Mouse (Mus musculus): ENCODE data around the gene Chl1.
A peak's percentile ranks its signal among the peaks of the same experiment; 100 is the strongest.

The Chl1 gene

DNA sequence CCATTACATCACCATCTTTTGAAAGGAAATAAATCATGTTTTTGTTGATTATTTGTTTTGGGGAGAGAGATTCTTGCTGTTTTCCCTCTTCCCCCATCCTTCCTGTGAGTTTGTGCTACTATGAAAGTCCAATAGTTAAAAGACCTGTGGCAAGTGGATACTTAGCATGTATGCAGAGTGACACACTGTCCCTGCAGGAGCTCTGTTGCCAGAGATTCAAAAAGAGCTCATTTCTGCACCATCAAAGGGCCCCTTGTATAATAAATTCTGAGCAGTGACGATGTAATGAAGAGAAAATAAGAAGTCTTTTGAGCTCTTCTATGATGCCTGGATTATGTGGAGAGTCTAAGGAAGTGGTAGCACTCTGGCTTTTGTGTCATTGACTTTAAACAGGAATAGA is 33.4 kb downstream of the Chl1 start:
- DNase-seq = no peak

DNA sequence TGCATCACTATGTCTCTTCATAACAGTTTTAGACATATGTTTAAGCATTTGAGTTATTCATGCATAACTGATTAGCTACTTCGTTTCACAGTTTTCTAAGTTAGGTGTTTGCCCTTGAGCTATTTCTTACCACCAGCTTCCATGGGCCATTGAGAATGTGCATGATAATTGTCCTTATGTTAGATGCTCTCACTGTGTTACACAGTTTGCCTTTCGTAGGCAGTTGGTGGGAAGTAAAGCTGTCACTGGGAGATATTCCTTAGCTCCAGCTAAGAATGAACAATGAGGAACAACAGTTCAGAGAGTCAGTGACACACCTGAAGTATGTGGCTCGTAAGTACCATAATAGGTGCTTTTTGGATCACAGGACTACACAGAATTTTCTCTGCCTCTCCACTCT is 35.9 kb downstream of the Chl1 start:
- no peak for DNase-seq

DNA sequence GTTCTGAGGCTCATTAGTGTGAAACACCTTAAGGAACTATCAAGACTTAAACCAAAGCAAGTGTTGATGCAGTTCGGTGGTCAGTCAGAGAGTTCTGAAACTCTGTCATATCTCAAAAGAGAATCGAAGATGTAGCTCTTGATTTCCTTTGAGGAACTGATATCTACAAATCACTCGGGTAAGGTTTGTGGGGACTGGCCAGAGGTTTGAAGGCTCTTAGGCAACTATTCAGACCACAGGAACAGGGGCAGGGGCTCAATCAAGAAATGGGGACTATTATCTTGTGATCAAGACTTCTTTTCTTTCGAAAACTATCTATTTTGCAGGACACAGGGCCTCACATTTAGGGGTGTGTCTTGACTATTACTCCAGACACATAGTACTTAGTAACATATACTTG is 39.5 kb downstream of the Chl1 start:
- DNase-seq = no peak

DNA sequence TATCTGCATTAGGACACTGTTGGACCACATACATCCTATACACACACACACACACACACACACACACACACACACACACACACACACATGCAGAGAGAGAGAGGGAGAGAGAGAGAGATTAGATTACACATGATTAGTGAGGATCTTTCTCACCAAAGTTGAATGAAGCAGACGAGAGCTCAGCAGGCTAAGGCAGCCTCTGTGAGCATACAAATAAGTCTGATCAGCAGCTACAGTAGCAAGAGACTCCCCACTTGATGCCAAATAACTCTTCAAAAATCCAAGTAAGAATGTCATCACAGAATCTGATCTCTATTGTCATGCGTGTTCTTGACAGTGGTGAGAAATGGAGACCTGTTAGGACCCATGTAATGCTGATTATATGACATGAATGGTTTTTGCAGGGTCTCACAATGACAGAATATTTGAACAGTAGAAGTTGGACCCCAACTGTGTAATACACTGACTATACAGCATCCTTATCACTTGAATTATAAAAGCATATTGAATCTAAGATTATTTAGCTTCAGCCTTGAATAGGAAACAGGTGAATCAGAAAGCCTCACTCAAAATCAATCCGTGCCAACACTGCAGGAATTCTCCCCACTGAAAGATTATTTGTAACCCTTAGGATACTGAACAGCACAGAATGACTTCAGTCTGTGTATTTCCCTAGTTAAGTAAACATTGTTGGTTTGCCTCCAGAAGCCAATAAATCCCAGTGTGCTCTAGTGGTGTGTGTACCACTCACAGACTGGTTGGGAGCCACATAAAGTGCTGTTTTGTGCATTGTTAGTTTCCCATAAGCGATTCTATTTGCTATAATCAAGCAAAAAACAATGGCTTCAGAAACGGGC is 47.9 kb downstream of the Chl1 start:
- DNase-seq = no peak

DNA sequence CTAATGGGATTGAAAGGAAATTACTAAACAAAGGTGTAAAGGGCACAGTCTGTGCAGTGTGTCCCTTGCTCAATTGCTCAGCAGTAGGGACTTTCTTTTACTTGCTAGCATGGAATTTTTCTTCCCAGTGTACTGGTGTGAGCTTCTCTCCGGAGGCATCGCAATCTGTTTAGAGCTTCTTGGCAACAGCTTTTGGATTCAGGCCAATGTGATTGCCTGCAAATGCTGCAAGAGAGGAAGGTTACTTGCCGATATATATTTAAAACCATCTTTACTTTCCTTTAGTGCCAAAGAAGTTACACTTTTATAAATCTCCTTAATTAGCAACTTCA is 48.5 kb downstream of the Chl1 start:
- DNase-seq = no peak

DNA sequence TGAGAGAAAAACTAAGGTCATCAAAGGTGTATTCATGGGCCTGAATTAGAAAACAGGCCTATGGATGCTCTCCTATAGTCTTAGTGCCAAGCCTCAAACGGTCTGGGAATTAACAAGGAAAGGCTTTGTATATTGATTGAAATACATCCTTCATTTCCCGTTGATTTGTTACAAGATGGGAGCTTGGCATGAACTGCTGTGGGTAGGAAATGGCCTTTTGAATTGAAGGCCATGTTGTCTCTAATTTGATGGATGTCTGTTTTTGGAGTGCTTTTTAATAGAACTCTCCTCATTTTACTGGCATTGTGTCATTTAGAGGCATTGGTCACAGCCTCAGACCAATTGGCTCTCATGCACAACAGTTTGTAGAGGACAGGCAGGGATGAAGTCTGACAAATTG is 49.0 kb downstream of the Chl1 start:
- DNase-seq = no peak

DNA sequence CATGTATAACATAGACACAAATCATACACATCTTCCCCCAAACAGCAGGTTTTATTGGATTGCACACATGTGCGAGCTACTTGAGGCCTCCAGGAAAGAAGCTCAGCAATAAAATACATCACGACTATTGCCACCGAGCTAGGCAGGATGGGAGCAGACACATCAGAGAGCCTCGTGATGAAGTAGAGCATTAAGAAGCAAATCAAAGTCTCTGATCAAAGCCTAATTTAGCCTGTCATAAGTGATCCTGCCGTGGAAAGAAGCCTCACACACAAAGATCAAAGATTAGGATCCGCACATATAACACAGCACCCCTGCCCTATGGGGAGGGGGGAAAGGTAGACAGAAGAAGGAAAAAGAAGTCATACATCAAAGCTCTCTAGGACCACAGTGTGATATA is 54.4 kb downstream of the Chl1 start:
- DNase-seq = peak; percentile 2

DNA sequence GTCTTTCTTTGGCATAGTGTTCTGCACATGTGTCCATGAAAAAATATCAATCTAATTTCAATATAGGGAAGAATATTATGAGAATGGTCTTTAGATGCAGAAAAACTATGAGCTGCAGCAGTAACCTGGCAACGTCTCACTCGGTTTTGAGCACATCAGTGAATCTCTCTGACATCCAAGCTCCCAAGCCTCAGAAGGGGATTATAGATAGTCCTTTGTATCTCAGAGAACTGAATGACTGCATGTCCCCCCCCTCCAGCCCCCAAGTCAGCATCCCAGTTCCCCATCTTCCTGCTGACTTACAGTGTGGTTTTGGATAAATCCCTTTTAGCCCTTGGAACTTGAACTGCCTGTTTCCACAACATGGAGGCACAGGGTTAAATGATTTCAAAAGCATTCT is 56.9 kb downstream of the Chl1 start:
- no peak for DNase-seq

DNA sequence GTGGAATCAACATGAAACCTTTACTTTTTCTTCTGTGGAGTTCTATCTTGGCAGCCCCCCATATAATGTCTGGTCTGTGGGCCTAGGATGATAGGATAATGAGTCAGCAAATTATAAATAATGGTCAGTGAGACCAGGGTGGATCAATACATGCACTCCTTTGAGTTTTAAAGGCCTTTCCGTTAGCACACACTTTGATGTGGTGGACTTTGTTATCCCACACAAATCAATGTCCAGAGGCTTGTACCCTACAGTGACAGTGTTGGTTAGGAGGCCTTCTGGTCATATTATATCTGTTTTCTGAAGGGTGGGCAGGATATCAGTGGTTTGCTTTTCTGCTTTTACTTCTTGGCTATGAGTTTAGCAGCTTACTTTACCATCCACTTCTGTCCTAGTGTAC is 62.3 kb downstream of the Chl1 start:
- DNase-seq = no peak

DNA sequence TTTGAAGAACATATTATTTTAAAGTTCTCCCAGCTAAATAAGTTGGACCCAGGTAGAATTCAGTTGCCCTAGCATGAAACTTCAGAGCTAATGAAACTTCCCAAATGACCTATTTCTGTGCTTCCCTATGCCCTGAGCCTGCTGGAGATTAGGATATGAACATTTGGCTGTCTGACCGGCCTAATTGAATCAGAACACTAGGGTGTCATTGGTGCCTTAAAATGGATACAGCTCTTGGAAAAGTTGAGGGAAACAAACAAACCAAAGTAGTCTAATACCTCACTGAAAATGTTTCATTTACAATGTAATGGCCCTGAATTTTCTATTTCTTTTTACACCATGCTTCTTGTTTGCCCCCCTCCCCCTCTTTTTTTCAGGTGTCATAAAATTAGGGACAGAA is 73.8 kb downstream of the Chl1 start:
- no peak for DNase-seq

DNA sequence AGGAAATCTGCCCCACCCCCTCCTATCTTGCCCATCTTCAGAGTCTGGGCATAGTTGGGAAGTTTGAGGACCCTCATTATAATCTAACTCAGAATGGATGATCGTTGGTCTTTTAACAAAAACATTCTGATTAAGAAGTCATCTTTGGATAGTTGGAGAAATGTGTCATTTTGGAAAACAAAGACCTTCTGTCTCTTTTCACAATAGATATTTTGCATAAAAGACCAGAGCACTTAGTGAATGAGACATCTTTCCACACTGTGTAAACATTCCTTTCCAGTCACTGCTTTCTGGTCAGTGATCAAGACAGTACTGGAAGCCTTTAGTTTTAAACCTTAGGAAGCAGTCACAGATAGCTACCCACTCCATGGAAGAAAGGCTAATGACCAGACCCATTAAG is 75.3 kb downstream of the Chl1 start:
- no peak for DNase-seq

DNA sequence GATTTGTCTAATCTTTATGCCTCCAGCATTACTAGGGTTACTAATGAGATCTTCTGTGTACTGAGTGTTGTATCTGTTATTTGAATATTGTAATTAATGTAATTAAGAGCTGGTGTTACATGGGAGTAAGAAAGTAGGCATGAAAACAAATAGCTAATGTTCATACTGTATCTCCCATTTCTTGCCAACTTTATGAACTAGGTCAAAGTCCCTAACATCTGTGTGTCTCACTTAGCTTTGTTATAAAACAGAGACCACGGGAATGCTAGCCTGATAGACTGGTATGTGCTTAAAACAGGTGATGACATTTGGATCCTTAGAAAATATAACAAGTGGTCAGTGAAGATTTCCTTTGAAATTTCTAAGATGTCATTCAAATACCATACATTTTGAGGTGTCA is 75.7 kb downstream of the Chl1 start:
- no peak for DNase-seq

DNA sequence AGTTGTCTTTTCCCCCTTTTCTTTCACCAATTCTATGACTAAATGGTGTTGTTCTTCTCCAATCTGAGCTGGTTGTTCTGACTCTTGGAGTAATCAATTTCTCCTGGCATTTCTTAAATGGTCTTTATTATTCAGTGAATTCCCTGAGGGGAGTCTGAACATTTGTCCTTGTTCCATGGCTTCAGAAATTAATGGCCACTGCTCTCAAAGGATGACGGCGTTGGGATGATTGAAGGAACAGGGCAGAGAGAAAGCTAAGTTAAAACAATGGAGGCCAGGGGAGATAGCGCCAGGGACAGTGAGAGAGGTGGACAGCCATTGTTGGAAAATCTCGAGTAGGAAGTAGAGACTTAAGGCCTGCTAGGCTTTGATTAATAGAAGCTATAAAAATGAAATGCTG is 91.7 kb downstream of the Chl1 start:
- DNase-seq = no peak

DNA sequence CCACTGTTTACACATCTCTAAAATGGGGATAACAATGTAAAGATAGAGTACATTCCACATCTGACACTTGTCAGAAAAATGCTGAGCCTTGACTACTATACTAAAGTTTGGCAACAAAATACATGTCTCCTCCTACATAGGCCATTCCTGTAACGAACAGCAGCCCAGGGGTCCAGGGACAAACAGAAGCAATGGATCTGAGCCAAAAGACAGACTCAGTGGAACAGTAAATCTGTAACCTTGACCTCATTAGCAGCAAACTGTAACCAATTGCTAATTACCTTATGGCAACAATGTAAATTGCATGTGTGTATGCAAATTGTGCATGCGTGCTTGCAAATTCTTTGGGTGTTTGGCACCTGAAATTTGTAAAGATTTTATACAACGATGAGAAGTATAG is 100.3 kb downstream of the Chl1 start:
- DNase-seq = no peak

DNA sequence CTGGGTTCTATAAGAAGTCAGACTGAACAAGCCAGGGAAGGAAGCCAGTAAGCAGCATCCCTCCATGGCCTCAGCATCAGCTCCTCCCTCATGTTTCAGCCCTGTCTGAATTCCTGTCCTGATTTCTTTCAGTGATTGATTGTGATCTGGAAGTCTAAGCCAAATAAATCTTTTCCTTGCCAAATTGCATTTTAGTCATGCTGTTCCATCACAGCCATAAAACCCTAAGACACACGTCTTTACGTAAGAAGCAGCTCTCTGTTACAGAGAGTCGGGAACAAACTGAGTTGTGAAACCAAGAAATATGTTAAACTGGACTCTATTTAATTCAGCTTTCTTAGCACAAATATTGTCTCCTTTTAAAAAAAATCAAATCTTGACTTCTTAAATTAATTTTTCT is 102.2 kb downstream of the Chl1 start:
- no peak for DNase-seq

DNA sequence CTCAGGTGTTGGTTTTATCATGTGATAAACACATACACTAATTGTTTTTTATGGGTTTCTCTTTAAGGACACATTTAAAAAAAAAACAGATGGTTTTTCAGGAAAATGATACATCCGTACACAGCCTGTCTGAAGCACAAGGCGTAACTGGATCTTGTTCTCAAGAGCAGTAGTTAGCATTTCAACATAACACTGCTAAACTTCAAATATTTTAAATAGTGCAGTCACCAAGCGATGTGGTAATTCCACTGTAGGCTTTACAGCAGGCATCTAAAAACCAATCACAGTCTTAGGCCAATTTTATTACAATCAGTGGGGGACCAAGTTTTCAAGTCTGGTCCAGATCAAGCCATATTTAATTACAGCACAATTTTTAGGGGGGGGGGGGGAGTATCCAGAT is 103.3 kb downstream of the Chl1 start:
- DNase-seq = no peak

DNA sequence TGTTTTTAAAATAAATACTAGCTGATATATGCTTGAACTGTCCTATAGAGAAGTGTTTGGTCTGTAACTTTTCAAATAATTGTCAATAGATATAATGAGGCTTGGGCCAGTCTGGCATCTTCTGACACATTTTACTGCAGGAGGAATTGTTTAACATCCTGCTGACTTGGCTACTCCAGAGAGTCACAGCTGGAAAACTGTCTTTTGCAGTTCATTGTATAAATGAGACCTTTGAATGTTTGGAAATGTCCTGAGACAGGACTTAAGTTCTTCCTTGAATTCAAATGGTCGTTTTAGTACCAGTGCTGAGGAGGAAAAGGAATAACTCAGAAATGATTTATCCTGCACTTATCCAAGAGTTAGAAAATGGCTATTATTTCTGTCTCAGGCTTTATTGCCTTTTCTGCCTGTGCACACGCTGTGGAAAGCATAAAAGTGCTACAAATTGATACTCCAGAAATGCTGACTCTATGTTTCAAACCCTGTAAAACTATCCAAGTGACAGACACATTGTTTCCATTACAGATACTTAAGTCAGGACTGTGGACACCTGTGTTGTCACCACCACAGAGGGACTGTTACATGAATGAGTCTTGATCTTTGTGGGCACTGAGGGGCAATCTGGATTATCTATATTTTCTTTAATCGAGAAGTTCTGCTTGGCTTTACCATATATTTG is 105.7 kb downstream of the Chl1 start:
- DNase-seq = no peak

DNA sequence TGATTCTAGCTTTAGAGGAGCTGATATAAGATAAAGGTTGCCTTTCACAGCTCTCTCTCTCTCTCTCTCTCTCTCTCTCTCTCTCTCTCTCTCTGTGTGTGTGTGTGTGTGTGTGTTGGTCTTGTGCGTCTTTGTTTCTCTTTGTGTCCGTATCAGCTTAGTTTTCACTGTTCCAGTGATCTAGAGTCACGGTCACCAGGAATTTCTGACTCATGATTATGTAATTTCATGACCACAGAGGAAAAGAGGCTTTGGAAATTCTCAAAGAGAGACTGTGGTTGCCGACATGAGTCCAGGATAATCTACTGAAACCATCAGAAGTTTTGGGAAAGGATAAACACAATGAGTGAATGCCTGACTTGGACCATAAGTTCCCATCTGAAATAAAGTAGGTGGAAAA is 110.5 kb downstream of the Chl1 start:
- DNase-seq = no peak

DNA sequence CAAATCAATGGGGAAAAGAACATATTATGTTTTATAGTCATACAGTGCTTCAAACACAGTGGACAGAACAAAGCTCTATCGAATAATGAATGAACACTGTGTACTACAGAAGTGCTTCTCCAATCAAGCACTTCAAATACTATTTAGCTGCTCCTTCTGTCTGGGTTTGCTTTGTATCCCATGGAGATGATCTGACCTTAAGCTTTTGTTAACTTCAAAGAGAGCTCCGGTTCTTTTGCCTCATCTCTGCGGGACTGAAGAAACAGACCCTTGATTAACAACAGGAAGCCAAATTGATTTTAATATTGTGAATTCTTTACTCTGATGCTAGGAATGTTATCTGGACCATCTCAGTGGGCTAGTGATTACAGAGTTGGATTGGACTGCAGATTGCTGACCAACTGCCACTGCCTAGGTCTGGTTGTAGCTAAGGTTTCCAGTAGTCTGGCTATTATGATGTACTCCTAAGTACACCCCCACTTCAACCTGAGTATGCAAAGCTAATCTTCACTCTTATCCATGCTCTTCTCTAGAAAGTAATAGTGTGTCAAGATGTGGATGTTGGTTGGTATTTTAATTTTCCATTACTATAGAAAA is 111.8 kb downstream of the Chl1 start:
- DNase-seq = no peak

DNA sequence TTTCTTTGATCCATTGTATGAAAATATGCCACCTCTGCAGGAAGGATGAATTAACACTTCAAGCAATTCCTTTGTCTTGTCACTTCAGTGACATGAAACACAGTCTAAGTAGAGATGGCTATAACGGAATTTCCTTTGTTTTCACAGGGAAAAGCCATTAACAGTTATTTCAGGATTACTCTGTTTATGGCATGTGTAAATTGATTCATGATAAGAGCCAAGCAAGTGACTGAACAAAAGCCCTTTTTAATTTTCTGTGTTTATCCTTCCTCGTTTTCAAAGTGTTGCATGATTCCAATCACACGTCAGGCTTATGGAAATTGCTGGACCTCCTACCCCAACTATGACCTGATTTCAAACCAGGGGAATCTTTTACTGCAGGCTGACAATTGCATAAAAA is 122.5 kb downstream of the Chl1 start:
- no peak for DNase-seq

DNA sequence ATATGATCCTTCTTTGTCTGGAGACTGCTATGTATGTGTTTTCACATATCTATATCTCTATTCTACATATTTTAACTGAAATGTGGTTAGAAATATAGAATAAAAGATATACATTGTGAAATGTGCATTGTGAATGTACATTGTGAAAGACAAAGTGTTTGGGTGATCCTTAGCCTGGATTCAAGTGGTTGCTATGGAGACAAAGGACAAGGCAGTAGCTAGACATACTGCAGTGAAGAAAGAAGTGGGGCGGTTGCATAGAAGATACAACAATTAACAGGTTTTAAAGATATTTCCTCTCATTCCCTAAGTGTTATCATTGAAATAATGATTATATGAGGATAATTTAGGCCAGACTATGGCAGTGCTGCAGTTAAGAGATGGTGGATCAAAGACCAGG is 146.4 kb downstream of the Chl1 start:
- no peak for DNase-seq

DNA sequence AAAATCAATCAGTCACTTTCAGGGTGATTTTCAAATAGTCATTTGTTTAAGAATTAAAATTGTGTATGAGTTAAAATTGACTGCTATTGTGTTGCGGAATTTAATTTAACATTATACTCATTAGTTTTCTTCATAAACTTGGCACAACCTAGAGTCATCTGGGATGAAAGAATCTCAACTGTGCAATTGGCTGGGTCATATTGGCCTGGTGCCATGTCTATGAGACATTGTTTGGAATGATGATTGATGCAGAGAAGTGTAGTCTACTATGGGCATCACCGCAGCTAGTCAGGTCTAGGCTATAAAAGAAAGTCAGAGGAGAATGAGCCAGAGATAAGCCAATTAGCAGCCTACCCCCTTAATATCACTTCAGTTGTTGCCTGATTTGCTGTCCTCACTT is 148.8 kb downstream of the Chl1 start:
- no peak for DNase-seq

DNA sequence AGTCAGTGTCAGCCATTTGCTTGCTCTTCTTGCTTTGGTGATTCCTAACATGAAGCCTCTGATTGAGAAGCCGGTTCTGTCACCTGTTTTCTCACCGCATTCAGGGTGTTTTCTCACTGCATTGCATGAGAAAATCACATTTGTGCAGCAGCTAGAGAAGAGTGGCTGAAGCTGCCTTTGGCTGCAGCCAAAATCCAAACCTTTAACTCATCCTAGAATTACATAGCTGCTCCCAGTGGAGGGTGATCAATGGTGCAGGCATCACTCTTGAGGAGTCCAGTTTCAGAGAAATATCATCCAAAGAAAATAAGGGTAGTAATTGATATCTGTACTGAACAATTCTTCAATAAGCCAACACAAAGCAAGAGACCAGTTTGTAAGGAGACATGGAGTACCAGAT is 154.8 kb downstream of the Chl1 start:
- DNase-seq = no peak

DNA sequence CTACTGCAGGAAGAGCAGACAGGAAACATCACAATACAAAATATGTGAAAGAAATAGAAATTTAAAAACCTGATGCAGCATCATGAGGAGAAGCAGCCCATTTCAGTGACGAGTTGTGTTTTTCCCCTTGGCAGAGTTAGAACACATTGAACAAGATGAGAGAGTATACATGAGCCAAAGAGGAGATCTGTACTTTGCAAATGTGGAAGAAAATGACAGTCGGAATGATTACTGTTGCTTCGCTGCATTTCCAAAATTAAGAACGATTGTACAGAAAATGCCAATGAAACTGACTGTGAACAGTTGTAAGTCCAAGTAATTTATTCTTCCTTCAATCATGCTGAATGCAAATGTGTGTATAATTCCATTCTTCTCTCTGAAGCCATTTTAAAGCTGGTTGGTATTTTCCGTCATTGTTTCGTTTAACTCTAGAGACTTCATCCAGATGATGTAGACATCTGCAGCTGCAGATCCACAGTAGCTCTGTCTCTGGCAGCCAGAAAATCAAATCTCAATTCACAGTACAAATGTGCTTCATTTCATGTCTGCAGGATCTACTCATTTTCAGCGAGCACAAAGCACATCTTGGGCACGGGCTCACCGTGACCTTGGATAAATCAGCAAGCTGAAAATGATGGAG is 155.4 kb downstream of the Chl1 start:
- DNase-seq = no peak

Data from thymus, postnatal 14 days (tissue).